ENCODE assay signal across 9 mouse cellular contexts in genomic region chr11:57519304-57519703, GRCm38 (mm10). TPM values are rescaled to one million over a fixed set of nuclear protein-coding genes. Genes with fewer than 3 reads are reported as not detected.
A peak's percentile ranks its signal among the peaks of the same experiment; 100 is the strongest.
DNase-seq lines count a peak whose midpoint lies in the region; ATAC-seq and TF ChIP-seq lines count a peak whose summit lies in the region.
"Had no signal": no experiment of that assay in that cellular context is flagged by ENCODE, and none has a peak within 500 bp of the region (broad histone marks: within the 10 kb centered on the region; RNA-seq: fewer than 3 reads in every experiment).

No protein-coding gene starts in this region.

- H3K36me3 ChIP-seq in kidney, embryonic 15.5 days = peaks cover 26% of the 10 kb centered on the region
- no peaks in the 10 kb centered on the region for H3K36me3 ChIP-seq in hindbrain, embryonic 15.5 days
- peaks cover 8% of the 10 kb centered on the region; the same call in 1 of the 2 replicates for H3K36me3 ChIP-seq in midbrain, embryonic 15.5 days (replicated peaks)

- H3K9me3 ChIP-seq in kidney, embryonic 15.5 days (replicated peaks) = no peaks in the 10 kb centered on the region
- no peaks in the 10 kb centered on the region for H3K9me3 ChIP-seq in hindbrain, embryonic 15.5 days
- H3K9me3 ChIP-seq in midbrain, embryonic 15.5 days = no peaks in the 10 kb centered on the region

- peaks cover 17% of the 10 kb centered on the region; the same call in 1 of the 2 replicates for H3K4me1 ChIP-seq in kidney, embryonic 15.5 days
- H3K4me1 ChIP-seq in cortical plate, adult 2 months (ENCODE audit: control insufficient read depth, insufficient read depth, low read length) = peaks cover 4% of the 10 kb centered on the region; the same call in 1 of the 2 replicates
- peaks cover 31% of the 10 kb centered on the region for H3K4me1 ChIP-seq in hindbrain, embryonic 15.5 days (replicated peaks)
- H3K4me1 ChIP-seq in midbrain, embryonic 15.5 days = peaks cover 32% of the 10 kb centered on the region

- peak overlapping the region; percentile 98 for H3K4me3 ChIP-seq in kidney, embryonic 15.5 days (replicated peaks)
- peak overlapping the region; percentile 78 for H3K4me3 ChIP-seq in cortical plate, adult 2 months (ENCODE audit: insufficient read depth, low read length)
- peak overlapping the region; percentile 79 for H3K4me3 ChIP-seq in hindbrain, embryonic 15.5 days
- H3K4me3 ChIP-seq in midbrain, embryonic 15.5 days = peak overlapping the region; percentile 100

- no peak for TF ChIP-seq CTCF in cortical plate, adult 2 months (IDR thresholded peaks at IDR 0.05; ENCODE audit: extremely low read depth, insufficient read depth, low read length)

- peak overlapping the region; percentile 87; the same call in 1 of the 2 replicates for H3K9ac ChIP-seq in kidney, embryonic 15.5 days
- H3K9ac ChIP-seq in hindbrain, embryonic 15.5 days = peak overlapping the region; percentile 77
- H3K9ac ChIP-seq in midbrain, embryonic 15.5 days = peak overlapping the region; percentile 92

- no peaks in the 10 kb centered on the region for H3K27me3 ChIP-seq in kidney, embryonic 15.5 days
- H3K27me3 ChIP-seq in hindbrain, embryonic 15.5 days = no peaks in the 10 kb centered on the region
- H3K27me3 ChIP-seq in midbrain, embryonic 15.5 days (replicated peaks) = no peaks in the 10 kb centered on the region

- TF ChIP-seq POLR2A in cortical plate, adult 2 months (IDR thresholded peaks at IDR 0.05; ENCODE audit: extremely low read depth, insufficient read depth, low read length) = no peak

- ATAC-seq in kidney, embryonic 15.5 days (replicated peaks; ENCODE audit: low FRiP score) = no peak
- no peak for ATAC-seq in hindbrain, embryonic 15.5 days (ENCODE audit: low FRiP score, low read depth)
- ATAC-seq in midbrain, embryonic 15.5 days (replicated peaks) = no peak

- H3K4me2 ChIP-seq in kidney, embryonic 15.5 days = peak overlapping the region; percentile 66
- H3K4me2 ChIP-seq in hindbrain, embryonic 15.5 days = peak overlapping the region; percentile 60
- peak overlapping the region; percentile 52 for H3K4me2 ChIP-seq in midbrain, embryonic 15.5 days

- no peak overlapping the region for H3K27ac ChIP-seq in kidney, embryonic 15.5 days
- no peak overlapping the region for H3K27ac ChIP-seq in cortical plate, adult 2 months (ENCODE audit: insufficient read depth, low read length)
- no peak overlapping the region for H3K27ac ChIP-seq in hindbrain, embryonic 15.5 days (replicated peaks)
- H3K27ac ChIP-seq in midbrain, embryonic 15.5 days = no peak overlapping the region

- 78% methylated on average over 5 of the region's 5 CpGs for WGBS in kidney, embryonic 15.5 days
- WGBS in hindbrain, embryonic 15.5 days = 77% methylated on average over 5 of the region's 5 CpGs
- WGBS in midbrain, embryonic 15.5 days = 76% methylated on average over 5 of the region's 5 CpGs

- DNase-seq in kidney, adult 11 months = no peak
- no peak for DNase-seq in layer of hippocampus, adult 11-12 months (ENCODE audit: low spot score)
- no peak for DNase-seq in thymus, postnatal 25 days
- no peak for DNase-seq in adrenal gland, adult 18-20 months (ENCODE audit: low spot score in 2 of 2)
- DNase-seq: right cerebral cortex, postnatal 25 days had no signal

RNA-seq across cellular contexts. Expression of gene Mfap3, which starts 0.8 kb away (rescaled TPM):
- 46.6 and 50.0 TPM in 2 replicates for polyA plus RNA-seq in kidney, embryonic 15.5 days (2015; fragmentation: Nextera tagmentation; extraction: Ambion mirVana)
- 15.0 and 15.8 TPM in 2 replicates for polyA plus RNA-seq in cortical plate, adult 2 months (2012; rRNA removed)
- 56.5 and 59.5 TPM in 2 replicates for polyA plus RNA-seq in hindbrain, embryonic 15.5 days (2015; fragmentation: Nextera tagmentation; extraction: Ambion mirVana)
- 57.5 and 64.8 TPM in 2 replicates for polyA plus RNA-seq in midbrain, embryonic 15.5 days (2015; fragmentation: Nextera tagmentation; extraction: Ambion mirVana)
- total RNA-seq in adrenal gland, adult 18-20 months (2021) = 10 to 100 TPM; 22.7 to 22.9 TPM

RNA-seq across cellular contexts. Expression of gene Fam114a2, which starts 0.9 kb away (rescaled TPM):
- 81.7 and 84.0 TPM in 2 replicates for polyA plus RNA-seq in kidney, embryonic 15.5 days (2015; fragmentation: Nextera tagmentation; extraction: Ambion mirVana)
- polyA plus RNA-seq in cortical plate, adult 2 months (2012; rRNA removed) = 37.6 and 38.9 TPM in 2 replicates
- 76.4 and 77.4 TPM in 2 replicates for polyA plus RNA-seq in hindbrain, embryonic 15.5 days (2015; fragmentation: Nextera tagmentation; extraction: Ambion mirVana)
- polyA plus RNA-seq in midbrain, embryonic 15.5 days (2015; fragmentation: Nextera tagmentation; extraction: Ambion mirVana) = 93.0 and 94.3 TPM in 2 replicates
- 10 to 100 TPM; 46.1 to 67.0 TPM for total RNA-seq in adrenal gland, adult 18-20 months (2021)
